Mouse (Mus musculus) gastrocnemius, adult 8-10 months (tissue): Measurements from ENCODE around the gene Lekr1. TPM values are rescaled to one million over a fixed set of nuclear protein-coding genes. Genes with fewer than 3 reads are reported as not detected.
A peak's percentile ranks its signal among the peaks of the same experiment; 100 is the strongest.

Experiments used
- DNase-seq, 2 experiments: peaks; one replicate each; pipeline ENCODE4 v3.0.0; 2022; ENCODE audit warnings: low spot score in 2 of 2
- microRNA-seq: library from miRNA; unstranded; fragments of <30 nt; microRNA quantifications from one replicate; pipeline ENCODE4 v1.2.0, GENCODE M21; 2022
- total RNA-seq, 4 experiments: library from RNA; stranded (reverse); gene quantifications; 2 replicates each; pipeline ENCODE4 v1.2.4; 2022

Lekr1 gene
- total RNA-seq, 4 experiments from 2014 or later, result 0.19 to 0.62 (median 0.27) TPM

- peak; percentile 62 to 74 for DNase-seq
Observed at GRCm38 (mm10) chr3:65871188-65871603, 205.2 kb downstream of the Lekr1 start.

- DNase-seq, result no peak
Observed at GRCm38 (mm10) chr3:65871609-65872272, 205.7 kb downstream of the Lekr1 start.

GRCm38 (mm10) chr3:65873093-65873830 is 207.2 kb downstream of the Lekr1 start:
- DNase-seq, result no peak

Small RNA genes lying within 50 kb of the gene (microRNA-seq; reads per million reads assigned to microRNA genes)
- not detected for gene Mir8120

Other genes starting within 250 kb of the Lekr1 start
- gene Tiparp, start 137.8 kb upstream of the Lekr1 start, total RNA-seq, result 10 to 100 TPM; 10.9 to 47.7 (median 17.5) TPM